Mouse (Mus musculus) kidney, embryonic 14.5 days (tissue): Measurements from ENCODE around the gene Adcy9. TPM values are rescaled to one million over a fixed set of nuclear protein-coding genes. Genes with fewer than 3 reads are reported as not detected.

ENCODE experiments used
- ATAC-seq: fragments of 200-750 bp; cut with Nextera tagmentation; 2 replicates; pipeline ENCODE4 v1.8.0; 2017; ENCODE audit warnings: moderate number of reproducible peaks, mild to moderate bottlenecking, moderate TSS enrichment, moderate library complexity; ENCODE audit not compliant: low FRiP score, low TSS enrichment
- H3K27ac ChIP-seq: fragments of 300-500 bp; sonication (generic); 2 replicates; pipeline ENCODE4 v1.5.1; 2014; ENCODE audit warnings: low read depth, mild to moderate bottlenecking, low read length, moderate library complexity, mixed read lengths
- H3K27me3 ChIP-seq: fragments of 300-500 bp; sonication (generic); 2 replicates; pipeline ENCODE4 v1.6.1; 2014; ENCODE audit warnings: mild to moderate bottlenecking, low read length; ENCODE audit not compliant: control insufficient read depth, insufficient read depth
- H3K36me3 ChIP-seq: fragments of 300-500 bp; sonication (generic); 2 replicates; pipeline ENCODE4 v1.6.1; 2014; ENCODE audit warnings: low read length, mixed read lengths; ENCODE audit not compliant: control insufficient read depth, insufficient read depth
- H3K4me1 ChIP-seq: fragments of 300-500 bp; sonication (generic); 2 replicates; pipeline ENCODE4 v1.6.1; 2014; ENCODE audit warnings: low read length, mixed read lengths; ENCODE audit not compliant: control insufficient read depth, insufficient read depth
- H3K4me2 ChIP-seq: fragments of 300-500 bp; sonication (generic); replicated peaks from 2 replicates; pipeline ENCODE4 v1.6.1; 2014; ENCODE audit warnings: low read depth, mild to moderate bottlenecking, low read length
- H3K4me3 ChIP-seq: fragments of 300-500 bp; sonication (generic); 2 replicates; pipeline ENCODE4 v1.5.1; 2014; ENCODE audit warnings: mild to moderate bottlenecking, low read length
- H3K9ac ChIP-seq: fragments of 300-500 bp; sonication (generic); 2 replicates; pipeline ENCODE4 v1.6.1; 2014; ENCODE audit warnings: low read depth, mild to moderate bottlenecking, low read length, moderate library complexity
- H3K9me3 ChIP-seq: fragments of 300-500 bp; sonication (generic); 2 replicates; pipeline ENCODE4 v1.6.1; 2016; ENCODE audit warnings: low read length; ENCODE audit not compliant: control insufficient read depth
- WGBS: fragments of 180-500 bp; shearing (Covaris S2); extraction: QIAGEN DNeasy Blood & Tissue Kit; methylation state at CpG from one replicate; pipeline ENCODE4 v1.1.7; 2014; 5-methylcytosine and 5-hydroxymethylcytosine counted together
- polyA plus RNA-seq: library from polyadenylated mRNA; unstranded; fragments of >200 nt; fragmentation: Nextera tagmentation; extraction: Ambion mirVana; gene quantifications from 2 replicates; pipeline ENCODE4 v1.2.1, GENCODE M21; 2014

Adcy9 gene
- polyA plus RNA-seq, 1 experiment from 2014 or later: 1.3 TPM

GRCm38 (mm10) chr16:4399471-4400223 is 20.7 kb downstream of the Adcy9 start:
- WGBS: 64% methylated on average over 5 of the region's 5 CpGs

GRCm38 (mm10) chr16:4398782-4399181 is 21.5 kb downstream of the Adcy9 start:
- Histone ChIP-seq H3K9ac (no peak overlapping the region), H3K4me2 (no peak overlapping the region), H3K36me3 (no peaks in the 10 kb centered on the region), H3K4me1 (no peaks in the 10 kb centered on the region), H3K9me3 (no peaks in the 10 kb centered on the region), H3K4me3 (no peak overlapping the region), H3K27me3 (no peaks in the 10 kb centered on the region), H3K27ac (no peak overlapping the region)
- 93% methylated on average over 2 of the region's 2 CpGs for WGBS
- ATAC-seq: no peak

More at GRCm38 (mm10) chr16:4399471-4400223, 20.7 kb downstream of the Adcy9 start:
- ATAC-seq: no peak
- no peaks in the 10 kb centered on the region for H3K27me3 ChIP-seq
- H3K36me3 ChIP-seq: no peaks in the 10 kb centered on the region
- no peaks in the 10 kb centered on the region for H3K9me3 ChIP-seq
- no peak overlapping the region for H3K9ac ChIP-seq
- no peak overlapping the region for H3K4me3 ChIP-seq
- no peak overlapping the region for H3K27ac ChIP-seq
- H3K4me2 ChIP-seq: no peak overlapping the region
- no peaks in the 10 kb centered on the region for H3K4me1 ChIP-seq

GRCm38 (mm10) chr16:4397636-4398035 is 22.7 kb downstream of the Adcy9 start:
- Histone ChIP-seq H3K27me3 (no peaks in the 10 kb centered on the region), H3K4me2 (no peak overlapping the region), H3K27ac (no peak overlapping the region), H3K36me3 (no peaks in the 10 kb centered on the region), H3K4me1 (no peaks in the 10 kb centered on the region), H3K9me3 (no peaks in the 10 kb centered on the region), H3K9ac (no peak overlapping the region), H3K4me3 (no peak overlapping the region)
- WGBS: 74% methylated on average over 7 of the region's 7 CpGs
- ATAC-seq: no peak

GRCm38 (mm10) chr16:4395687-4396341 is 24.5 kb downstream of the Adcy9 start:
- Histone ChIP-seq H3K4me2 (no peak overlapping the region), H3K4me3 (no peak overlapping the region), H3K9me3 (no peaks in the 10 kb centered on the region), H3K36me3 (no peaks in the 10 kb centered on the region), H3K9ac (no peak overlapping the region), H3K4me1 (no peaks in the 10 kb centered on the region), H3K27me3 (no peaks in the 10 kb centered on the region), H3K27ac (no peak overlapping the region)
- ATAC-seq: no peak
- WGBS: 67% methylated on average over 10 of the region's 10 CpGs

- H3K4me3 ChIP-seq: no peak overlapping the region
- no peak overlapping the region for H3K4me2 ChIP-seq
- no peak overlapping the region for H3K9ac ChIP-seq
- H3K9me3 ChIP-seq: no peaks in the 10 kb centered on the region
- no peaks in the 10 kb centered on the region for H3K4me1 ChIP-seq
- no peak for ATAC-seq
- H3K36me3 ChIP-seq: no peaks in the 10 kb centered on the region
- H3K27ac ChIP-seq: no peak overlapping the region
- H3K27me3 ChIP-seq: no peaks in the 10 kb centered on the region
- WGBS: 70% methylated on average over 4 of the region's 4 CpGs
Observed at GRCm38 (mm10) chr16:4394991-4395590, 25.2 kb downstream of the Adcy9 start.

- Histone ChIP-seq H3K4me1 (no peaks in the 10 kb centered on the region), H3K4me2 (no peak overlapping the region), H3K9ac (no peak overlapping the region), H3K9me3 (no peaks in the 10 kb centered on the region), H3K27ac (no peak overlapping the region), H3K4me3 (no peak overlapping the region), H3K27me3 (no peaks in the 10 kb centered on the region), H3K36me3 (no peaks in the 10 kb centered on the region)
- 75% methylated on average over 4 of the region's 4 CpGs for WGBS
- no peak for ATAC-seq
Observed at GRCm38 (mm10) chr16:4383473-4384038, 36.7 kb downstream of the Adcy9 start.

- 90% methylated on average over 3 of the region's 3 CpGs for WGBS
- Histone ChIP-seq H3K27me3 (no peaks in the 10 kb centered on the region), H3K27ac (no peak overlapping the region), H3K4me1 (no peaks in the 10 kb centered on the region), H3K36me3 (no peaks in the 10 kb centered on the region), H3K9me3 (no peaks in the 10 kb centered on the region), H3K4me2 (no peak overlapping the region), H3K4me3 (no peak overlapping the region), H3K9ac (no peak overlapping the region)
- no peak for ATAC-seq
Observed at GRCm38 (mm10) chr16:4382406-4382805, 37.9 kb downstream of the Adcy9 start.

GRCm38 (mm10) chr16:4381487-4381886 is 38.8 kb downstream of the Adcy9 start:
- no peak overlapping the region for H3K27ac ChIP-seq
- H3K4me1 ChIP-seq: no peaks in the 10 kb centered on the region
- H3K9ac ChIP-seq: no peak overlapping the region
- H3K4me2 ChIP-seq: no peak overlapping the region
- no peaks in the 10 kb centered on the region for H3K36me3 ChIP-seq
- H3K9me3 ChIP-seq: no peaks in the 10 kb centered on the region
- H3K4me3 ChIP-seq: no peak overlapping the region
- 77% methylated on average over 4 of the region's 4 CpGs for WGBS
- H3K27me3 ChIP-seq: no peaks in the 10 kb centered on the region
- no peak for ATAC-seq

- Histone ChIP-seq H3K4me1 (no peaks in the 10 kb centered on the region), H3K9ac (no peak overlapping the region)
Observed at GRCm38 (mm10) chr16:4378788-4379187, 41.5 kb downstream of the Adcy9 start.

More at GRCm38 (mm10) chr16:4378788-4379187, 41.5 kb downstream of the Adcy9 start:
- Histone ChIP-seq H3K4me3 (no peak overlapping the region), H3K27ac (no peak overlapping the region), H3K9me3 (no peaks in the 10 kb centered on the region), H3K27me3 (no peaks in the 10 kb centered on the region), H3K36me3 (no peaks in the 10 kb centered on the region), H3K4me2 (no peak overlapping the region)
- WGBS: 91% methylated on average over 1 of the region's 1 CpGs
- no peak for ATAC-seq
